Mouse (Mus musculus) adrenal gland, postnatal 4 days (tissue): ENCODE data around the gene Ttpal. TPM values are rescaled to one million over a fixed set of nuclear protein-coding genes. Genes with fewer than 3 reads are reported as not detected.
"Not testable (repeated sequence)": the region's sequence is repeated elsewhere in the genome, so short reads cannot be mapped to it uniquely, and the experiment has no call there.

ENCODE experiments used
- DNase-seq, 2 experiments: peaks; one replicate each; pipeline ENCODE4 v3.0.0; 2021 to 2022; ENCODE audit warnings: low spot score in 2 of 2, mixed read lengths in 2 of 2
- total RNA-seq, 2 experiments: library from RNA; stranded (reverse); gene quantifications; 2 replicates each; pipeline ENCODE4 v1.2.3; 2021

Ttpal gene
- total RNA-seq, 2 experiments from 2014 or later, result 27.9 to 30.5 TPM

DNA sequence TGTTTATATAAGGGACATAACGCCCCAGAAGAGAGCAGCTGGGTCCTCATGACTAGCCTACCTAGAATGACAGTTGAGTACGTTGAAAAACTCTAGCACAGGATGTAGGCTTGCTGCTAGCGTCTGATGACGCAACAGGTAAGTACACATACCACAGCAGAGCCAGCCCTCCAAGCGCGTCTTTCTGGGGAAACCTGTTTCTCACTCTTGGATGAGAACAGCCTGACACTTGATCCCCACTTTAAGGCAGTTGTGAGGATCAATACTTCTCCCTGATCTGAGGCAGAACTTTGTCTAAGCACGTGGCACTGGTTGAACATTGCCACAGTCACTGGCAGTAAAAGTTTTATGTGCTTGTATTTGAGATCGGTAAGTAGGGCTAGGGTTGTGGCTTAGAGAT is 18.3 kb downstream of the Ttpal start:
- no peak for DNase-seq

DNA sequence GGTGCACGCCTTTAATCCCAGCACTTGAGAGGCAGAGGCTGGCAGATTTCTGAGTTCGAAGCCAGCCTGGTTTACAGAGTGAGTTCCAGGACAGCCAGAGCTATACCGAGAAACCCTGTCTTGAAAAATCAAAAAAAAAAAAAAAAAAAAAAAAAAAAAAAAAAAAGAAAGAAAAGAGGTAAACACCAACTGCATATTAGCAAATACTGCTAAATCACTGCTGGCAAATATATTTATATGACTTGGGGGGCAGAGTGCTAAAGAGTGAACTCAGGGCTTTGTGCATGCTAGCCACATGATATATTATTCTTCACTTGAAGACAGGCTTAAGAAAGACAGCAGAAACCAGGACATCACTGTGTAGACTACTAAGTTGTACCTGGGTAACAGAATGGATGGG is 19.3 kb downstream of the Ttpal start:
- not testable (repeated sequence) for DNase-seq

DNA sequence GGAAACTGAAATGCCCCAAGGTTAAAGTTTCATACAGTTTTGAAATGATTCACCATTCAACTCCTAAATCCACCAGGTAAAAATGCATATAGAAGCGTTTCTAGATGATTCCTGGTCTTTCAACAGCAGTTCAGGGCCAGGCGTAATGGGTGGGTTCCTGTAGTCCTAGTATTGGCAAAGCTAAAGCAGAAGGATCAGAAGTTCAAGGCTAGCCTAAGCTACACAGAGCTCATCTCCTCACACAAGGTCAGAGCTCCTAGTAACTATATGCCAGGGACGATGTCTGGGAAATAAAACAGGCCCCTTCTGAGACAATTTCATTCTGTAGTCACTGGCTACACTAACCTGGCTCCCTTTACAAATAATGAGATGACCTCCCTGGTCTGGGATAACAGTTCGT is 29.1 kb downstream of the Ttpal start:
- DNase-seq, result no peak

DNA sequence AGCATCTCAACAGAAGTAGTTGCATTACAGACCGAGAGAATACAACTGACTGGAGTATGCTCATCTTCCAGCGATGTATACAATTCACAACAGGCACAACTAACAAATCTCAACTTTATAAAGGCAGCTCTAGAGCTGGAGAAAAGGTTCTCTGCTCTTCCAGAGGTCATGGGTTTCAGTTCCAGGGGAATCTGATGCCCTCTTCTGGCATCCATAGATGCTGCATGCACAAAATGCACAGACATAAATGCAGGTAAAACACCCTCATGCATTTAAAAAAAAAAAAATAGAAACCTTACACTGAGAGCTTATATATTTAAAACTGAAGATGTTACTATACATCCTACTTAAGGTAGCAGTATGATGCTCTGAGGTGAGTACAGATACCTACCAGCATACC is 29.6 kb downstream of the Ttpal start:
- DNase-seq, result no peak

DNA sequence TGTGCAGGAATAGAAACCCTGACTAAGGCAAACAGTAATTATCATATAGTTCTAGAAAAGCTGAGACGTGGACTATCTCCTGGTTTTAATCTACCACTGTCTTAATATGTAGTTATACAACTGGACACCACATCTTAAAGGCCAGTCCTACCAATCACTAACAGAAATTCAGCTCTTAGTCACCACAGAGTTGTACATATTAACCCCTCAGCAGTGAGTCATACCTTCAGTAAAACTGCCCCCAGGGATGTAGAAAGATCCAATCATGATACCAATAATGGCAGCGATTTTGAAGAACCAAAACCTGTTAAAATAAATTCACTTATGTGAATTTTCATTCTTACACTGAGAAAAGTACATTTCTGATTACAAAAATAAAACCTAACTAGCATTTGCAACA is 32.1 kb downstream of the Ttpal start:
- no peak for DNase-seq

DNA sequence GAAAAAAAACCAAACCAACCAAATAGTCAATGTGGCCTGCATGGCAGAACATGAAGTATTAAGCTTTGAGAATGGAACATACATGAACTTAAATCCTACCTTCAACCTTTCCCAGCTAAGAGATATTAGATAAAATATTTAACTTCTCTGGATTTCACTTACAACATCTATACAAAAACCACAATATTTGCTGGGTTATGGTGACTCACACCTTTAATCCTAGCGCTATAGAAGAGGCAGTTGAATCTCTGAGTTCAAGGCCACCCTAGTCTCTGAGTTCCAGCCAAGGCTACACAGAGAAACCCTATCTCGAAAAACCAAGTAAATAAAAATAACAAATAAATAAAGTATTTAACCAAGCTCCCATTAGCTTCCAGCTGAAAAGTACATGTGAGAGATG is 33.9 kb downstream of the Ttpal start:
- no peak for DNase-seq

DNA sequence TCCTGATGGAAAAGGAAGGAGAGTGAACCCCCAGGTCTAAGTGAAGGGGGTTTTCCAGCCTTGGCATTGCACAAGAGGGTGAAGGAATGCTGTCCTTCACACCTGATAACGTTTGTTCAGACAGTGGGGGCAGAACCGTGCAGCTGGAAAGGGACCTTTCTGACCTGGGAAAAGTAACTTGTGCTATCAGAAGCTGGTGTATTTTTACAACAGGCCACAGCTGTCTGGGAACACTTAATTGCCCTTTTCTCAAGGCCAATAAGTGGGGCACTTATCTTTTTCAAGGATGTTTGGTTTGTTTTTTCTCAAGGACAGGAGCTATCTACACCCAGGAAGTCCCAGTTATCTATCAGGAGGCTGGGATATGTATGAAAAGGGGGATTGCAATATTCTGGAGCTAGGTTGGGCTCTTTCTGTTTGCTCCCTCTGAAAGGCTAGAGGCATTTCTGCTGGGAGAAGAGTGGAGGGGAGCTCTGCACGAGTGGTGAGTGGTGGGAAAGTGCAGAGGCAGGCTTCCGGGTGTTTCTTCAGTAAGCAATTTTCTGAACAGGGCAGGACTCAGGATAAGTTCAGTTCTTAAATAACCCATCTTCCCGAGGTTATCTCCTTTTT is 35.6 kb downstream of the Ttpal start:
- DNase-seq, result no peak

DNA sequence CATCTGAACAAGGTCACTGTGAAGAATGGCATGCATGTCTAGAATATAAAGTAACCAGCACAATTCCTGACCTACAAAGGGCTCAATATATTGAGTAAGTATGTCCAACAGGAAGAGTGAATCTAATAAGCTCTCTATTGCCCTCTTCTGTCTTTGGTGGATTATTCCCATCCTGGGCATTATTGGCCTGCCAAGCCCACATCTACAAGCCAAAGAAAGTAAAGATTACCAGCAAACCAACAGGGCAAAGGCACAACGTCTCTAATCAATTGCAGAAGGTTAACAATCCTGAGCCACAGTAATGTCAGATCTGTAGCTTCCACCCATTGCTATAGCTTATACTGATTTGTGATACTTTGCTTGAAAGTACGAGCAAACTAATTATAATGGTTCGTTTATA is 38.4 kb downstream of the Ttpal start:
- DNase-seq, result no peak

DNA sequence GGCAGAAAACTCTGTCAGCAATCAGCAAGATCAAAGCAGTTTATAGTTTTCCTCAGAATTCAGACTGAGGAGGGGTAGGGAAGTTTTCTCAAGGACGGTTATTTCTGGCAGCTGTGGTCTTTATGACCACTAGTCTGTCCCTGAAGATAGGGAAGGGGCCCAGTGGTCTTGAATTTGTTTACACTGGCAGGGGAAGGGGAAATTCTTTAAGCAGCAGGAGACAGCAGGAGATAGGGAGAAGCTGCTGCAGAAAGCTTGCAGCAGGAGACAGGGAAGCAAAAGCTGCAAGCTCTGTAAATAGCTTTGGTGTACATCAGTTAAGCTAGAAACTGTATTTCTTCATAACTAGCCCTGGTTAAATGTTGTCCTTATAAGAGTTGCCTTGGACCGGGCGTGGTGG is 39.6 kb downstream of the Ttpal start:
- no peak for DNase-seq

DNA sequence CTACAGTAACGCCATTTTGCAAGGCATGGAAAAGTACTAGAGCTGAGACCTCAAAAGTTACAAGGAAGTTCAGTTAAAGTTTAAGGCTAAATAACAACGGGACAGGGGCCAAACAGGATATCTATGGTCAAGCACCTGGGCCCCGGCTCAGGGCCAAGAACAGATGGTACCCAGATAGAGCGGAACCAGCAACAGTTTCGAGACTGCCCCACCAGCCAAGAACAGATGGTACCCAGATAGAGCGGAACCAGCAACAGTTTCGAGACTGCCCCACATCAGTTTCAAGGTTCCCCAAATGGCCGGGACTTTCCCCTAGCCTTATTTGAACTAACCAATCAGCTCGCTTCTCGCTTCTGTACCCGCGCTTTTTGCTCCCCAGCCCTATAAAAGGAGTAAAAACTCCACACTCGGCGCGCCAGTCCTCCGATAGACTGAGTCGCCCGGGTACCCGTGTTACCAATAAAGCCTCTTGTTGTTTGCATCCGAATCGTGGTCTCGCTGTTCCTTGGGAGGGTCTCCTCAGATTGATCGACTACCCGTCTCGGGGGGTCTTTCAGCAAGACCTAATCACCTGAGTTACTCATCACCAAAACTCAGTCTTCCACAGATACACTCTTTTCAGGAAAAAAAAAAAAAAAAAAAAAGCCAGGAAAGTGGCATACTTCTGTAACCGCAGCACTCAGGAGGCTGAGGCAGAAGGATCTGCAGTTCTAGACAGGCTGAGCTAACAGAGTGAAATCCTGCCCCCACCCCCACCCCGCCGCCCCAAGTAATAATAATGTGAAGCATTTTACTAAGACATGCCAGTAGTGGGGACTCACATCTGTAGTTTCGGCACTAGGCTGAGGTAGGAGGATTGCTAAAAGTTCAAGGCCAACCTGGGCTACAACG is 40.8 kb downstream of the Ttpal start:
- DNase-seq, result no peak

DNA sequence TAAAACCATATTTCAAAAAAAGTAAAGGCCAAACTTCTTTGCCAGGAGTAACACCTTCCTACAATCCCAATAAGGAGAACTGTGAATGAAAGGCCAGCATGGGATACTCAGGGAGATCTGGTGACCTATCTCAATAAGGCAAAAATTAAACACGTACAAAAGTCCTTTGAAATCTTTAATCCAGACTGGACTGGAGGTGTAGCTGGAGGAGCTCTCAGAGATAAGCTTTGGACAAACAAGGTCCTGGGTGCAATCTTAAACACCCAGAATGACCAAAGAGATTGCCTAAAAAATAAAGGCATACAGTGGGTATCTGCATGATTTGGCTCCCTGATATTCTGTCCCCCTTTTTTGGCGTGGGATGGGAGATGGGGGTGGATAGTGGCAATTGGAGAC is 41.5 kb downstream of the Ttpal start:
- DNase-seq, result no peak

DNA sequence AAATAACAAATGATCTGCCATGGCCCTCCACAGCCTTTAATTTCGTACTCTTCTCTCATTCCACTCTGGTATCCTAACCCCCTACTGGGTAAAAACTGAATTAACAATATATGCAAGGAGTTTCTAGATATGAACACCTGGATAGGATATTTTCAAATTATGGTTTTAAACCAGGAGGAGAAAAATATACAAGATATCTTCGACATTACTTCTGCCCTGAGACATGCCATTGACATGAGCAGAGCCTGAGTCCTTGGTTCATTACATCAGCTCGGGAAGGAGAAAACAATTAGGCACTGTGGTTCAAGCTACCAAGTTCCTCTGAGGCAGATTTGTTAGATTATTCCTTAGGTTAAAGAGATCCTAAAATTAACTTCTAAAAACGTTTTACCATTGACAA is 41.9 kb downstream of the Ttpal start:
- DNase-seq, result no peak

DNA sequence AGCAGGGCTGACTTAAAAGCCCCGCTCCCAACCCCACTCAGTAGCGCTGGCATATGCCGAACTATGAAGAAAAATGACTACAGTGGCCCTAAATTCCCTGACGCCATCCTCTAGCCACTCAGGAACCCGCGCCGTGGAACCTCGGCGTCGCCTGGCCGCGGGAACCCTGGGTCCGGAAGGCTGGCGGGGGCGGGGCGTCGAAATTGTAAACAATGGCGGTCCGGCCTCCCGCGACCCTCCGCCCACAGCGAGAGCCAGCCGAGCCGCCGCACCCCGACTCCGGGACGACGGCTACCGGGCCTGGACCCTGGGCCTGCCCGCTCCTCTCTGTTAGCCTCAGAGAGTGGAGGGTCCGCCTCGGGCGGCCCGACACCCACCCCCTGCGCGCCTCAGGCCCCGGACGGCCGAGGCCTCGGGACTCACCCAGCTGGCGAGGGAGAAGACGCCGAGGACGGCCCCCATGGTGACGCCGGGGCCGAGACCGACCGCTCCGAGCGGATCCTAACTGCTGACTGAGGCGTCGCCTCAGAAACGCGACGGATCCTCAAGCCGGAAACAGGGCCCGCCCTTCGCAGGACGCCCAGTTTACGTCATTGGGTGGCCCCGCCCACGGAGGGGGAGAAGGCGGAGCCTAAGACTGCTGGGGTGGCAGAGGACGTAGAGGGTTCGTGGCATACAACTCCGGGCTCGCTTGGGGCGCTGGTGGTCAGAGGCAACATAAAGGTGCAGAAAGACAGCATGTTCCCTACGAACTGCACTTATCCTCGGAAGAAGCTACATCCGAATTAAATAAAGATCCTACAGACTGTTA is 42.7 kb downstream of the Ttpal start, which contains the start of gene Serinc3:
Gene Serinc3, minus strand, starts transcription at position 557 of the 811 bp plus-strand sequence.
- DNase-seq, result peak; percentile 99

DNA sequence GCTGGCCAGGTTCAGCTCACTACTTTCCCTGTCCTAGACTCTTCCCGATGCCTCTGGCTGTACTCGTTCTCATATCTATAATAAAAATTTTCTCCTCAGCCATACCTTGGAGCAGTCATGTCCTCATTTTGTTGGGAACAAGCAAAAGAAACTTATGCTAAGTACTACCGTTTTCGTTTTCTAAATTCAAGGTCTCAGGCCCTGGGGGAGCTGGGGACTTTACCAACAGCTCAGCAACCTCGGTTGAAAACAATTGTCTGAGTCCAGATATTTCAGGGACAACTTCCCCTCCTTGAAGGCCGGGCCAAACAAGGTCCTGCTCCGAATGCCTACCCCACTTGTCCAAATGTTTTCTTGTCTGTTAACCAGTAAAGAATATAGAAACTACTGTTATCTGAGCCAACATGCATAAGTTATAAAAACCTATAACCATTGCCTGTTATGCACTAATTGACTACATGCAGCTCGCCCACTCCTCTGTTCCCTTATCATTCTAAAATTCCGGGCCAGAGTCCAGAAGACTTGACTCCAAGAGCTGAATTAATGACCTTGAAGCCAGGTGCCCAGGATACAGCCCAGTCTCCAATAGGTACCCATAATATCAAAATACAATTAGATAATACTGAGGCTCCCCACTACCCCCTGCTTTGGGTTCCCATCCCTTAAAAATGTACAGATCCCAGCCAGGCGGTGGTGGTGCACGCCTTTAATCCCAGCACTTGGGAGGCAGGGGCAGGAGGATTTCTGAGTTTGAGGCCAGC is 43.8 kb downstream of the Ttpal start:
- no peak for DNase-seq

DNA sequence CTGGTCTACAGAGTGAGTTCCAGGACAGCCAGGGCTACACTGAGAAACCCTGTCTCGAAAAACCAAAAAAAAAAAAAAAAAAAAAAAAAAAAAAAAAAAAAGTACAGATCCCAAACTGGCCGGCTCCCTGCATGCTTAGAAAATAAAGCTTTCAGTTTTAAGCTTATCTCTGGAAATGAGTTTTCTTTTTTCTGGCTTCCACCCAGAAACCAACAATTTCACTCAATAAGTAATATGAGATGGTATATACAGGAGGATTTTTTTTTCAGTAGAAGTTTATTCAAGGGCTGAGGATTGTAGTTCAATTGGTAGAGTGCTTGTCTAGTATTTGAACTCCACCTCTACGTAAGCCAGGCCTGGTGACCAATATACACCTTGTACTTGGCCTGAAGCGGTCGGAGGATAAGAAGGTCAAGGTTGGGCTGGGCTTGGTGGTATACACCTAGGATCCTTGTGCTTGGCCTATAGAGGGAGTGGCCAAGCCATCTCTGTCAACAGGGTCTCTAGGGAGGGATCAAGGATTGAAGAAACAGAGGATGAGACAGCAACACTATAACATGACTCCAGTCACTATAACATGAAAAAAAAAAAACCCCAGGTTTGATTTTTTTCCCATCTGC is 44.5 kb downstream of the Ttpal start:
- DNase-seq, result no peak

DNA sequence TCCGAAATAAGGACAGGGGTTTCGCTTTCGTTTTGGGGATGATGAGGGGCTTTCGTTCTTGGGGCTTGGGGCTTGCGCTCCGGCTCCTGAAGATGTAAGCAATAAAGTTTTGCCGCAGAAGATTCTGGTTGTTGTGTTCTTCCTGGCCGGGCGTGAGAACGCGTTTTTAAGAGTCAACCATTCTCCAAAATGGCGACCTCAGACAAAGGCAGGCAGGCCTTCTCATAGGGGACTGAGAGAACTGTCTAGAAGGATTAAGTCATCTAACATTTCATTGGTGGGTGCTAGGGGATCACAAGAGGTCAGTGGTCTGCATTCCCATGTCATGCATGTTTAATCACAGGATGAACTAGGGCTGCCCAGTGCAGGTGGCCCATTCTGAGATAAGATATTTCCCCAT is 53.6 kb downstream of the Ttpal start:
- DNase-seq, result not testable (repeated sequence)

DNA sequence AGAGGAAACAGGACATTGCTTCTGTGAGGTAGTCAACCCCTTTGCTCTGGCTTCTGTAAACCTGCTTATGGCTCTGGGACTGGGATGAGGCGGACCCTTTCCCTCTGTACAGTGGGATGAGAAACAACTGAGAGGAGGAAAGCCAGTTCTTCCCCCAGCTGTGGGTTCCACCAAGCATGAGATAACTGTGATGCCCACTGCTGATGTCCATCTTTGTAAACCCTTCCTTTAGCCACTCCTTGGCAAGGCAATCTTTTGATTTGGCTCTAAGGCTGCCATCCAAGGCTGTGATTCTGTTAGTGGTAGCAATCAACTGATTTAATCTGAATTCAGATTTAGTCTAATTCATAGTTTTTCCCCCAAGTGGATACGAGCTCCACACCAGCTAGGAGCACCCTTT is 55.4 kb downstream of the Ttpal start:
- DNase-seq, result no peak

DNA sequence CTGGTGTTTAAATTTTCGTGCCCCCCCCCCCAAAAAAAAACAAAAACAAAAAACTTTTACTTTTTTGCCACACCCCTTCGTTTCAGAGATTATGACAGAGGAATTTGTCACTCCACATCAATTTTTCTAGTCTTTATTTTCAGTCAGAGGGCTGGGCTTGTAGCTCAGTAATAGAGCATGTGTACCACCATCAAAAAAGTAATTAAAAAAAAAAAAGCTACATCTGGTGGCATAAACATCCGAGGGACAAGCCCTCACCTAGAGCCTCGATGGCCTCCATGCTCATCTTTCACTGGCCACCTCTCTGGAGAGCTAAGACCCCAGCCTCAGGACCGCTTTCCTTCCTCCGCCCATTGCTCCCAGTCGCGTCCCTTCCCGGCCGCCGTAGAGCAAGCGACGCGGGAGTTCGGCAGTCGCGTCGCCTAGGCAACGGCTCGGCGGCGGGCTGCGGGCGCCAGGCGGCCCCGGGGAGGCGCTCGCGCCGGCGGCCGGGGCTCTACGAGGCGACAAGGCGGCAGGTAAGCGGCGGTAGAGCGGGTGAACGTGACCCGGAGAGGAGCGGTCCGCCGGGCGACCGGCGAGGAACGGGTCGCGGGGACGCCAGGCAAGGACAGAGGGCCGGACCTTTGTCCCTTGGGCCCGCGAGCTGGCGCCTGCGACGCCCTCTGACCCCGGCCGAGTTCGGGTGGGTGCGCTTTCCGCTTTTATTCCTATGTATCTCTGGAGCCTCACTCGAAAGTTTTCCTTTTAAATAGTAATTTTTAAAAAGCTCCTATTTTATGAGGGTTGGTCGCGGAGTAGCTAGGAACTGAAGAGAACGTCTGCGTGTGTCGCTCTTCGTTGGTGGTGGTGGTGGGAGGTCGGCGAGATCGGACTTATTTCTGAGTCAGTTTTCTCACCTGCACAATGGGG is 56.1 kb downstream of the Ttpal start, which contains the start of gene Pkig:
Gene Pkig, plus strand, starts transcription at position 412 of the 912 bp plus-strand sequence.
- peak; percentile 65 to 71 for DNase-seq

DNA sequence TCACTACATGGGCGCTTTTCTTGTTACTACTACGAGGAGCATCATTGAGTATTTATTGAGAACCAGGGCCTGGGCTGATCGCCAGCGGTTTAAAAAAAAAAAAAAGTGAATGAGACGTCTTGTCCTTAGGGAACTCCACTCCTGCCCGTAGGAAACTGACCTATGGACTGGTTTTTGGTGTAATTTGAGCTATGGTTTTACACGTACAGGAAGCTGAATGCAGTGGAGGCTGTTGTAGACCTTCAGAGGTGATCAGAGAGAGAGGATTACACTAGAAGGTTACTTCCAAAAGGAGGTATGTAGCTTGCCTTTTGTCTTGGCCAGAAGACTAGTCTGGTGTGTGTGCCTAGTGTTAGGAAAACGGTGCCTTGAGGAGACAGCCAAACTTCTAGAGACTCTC is 56.8 kb downstream of the Ttpal start:
- no peak for DNase-seq

DNA sequence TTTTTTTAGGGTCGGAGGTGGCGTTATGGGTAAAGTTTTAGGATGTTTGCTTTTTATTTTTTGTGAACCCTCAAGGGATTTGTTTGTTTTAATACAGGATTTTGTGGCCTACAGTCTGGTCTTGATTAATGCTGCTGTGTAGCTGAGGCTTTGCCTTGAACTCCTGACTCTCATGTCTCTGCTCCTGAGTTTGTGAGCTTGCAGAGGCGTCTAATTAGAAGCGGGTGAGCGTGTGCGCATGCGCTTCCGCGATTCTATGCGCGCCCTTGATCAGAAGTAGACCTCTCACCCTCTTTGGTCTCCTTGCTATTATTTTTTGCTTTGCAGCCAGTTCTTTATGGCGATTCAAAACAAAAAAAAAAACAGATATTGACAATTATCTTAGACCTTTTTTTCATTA is 57.3 kb downstream of the Ttpal start:
- DNase-seq, result no peak
